Mouse (Mus musculus) kidney, embryonic 14.5 days (tissue): ENCODE measurements around the gene Cryba2. TPM values are rescaled to one million over a fixed set of nuclear protein-coding genes. Genes with fewer than 3 reads are reported as not detected.
A peak's percentile ranks its signal among the peaks of the same experiment; 100 is the strongest.

Source experiments
- ATAC-seq: fragments of 200-750 bp; cut with Nextera tagmentation; 2 replicates; pipeline ENCODE4 v1.8.0; 2017; ENCODE audit warnings: moderate number of reproducible peaks, mild to moderate bottlenecking, moderate TSS enrichment, moderate library complexity; ENCODE audit not compliant: low FRiP score, low TSS enrichment
- H3K27ac ChIP-seq: fragments of 300-500 bp; sonication (generic); 2 replicates; pipeline ENCODE4 v1.5.1; 2014; ENCODE audit warnings: low read depth, mild to moderate bottlenecking, low read length, moderate library complexity, mixed read lengths
- H3K27me3 ChIP-seq: fragments of 300-500 bp; sonication (generic); 2 replicates; pipeline ENCODE4 v1.6.1; 2014; ENCODE audit warnings: mild to moderate bottlenecking, low read length; ENCODE audit not compliant: control insufficient read depth, insufficient read depth
- H3K36me3 ChIP-seq: fragments of 300-500 bp; sonication (generic); 2 replicates; pipeline ENCODE4 v1.6.1; 2014; ENCODE audit warnings: low read length, mixed read lengths; ENCODE audit not compliant: control insufficient read depth, insufficient read depth
- H3K4me1 ChIP-seq: fragments of 300-500 bp; sonication (generic); 2 replicates; pipeline ENCODE4 v1.6.1; 2014; ENCODE audit warnings: low read length, mixed read lengths; ENCODE audit not compliant: control insufficient read depth, insufficient read depth
- H3K4me2 ChIP-seq: fragments of 300-500 bp; sonication (generic); replicated peaks from 2 replicates; pipeline ENCODE4 v1.6.1; 2014; ENCODE audit warnings: low read depth, mild to moderate bottlenecking, low read length
- H3K4me3 ChIP-seq: fragments of 300-500 bp; sonication (generic); 2 replicates; pipeline ENCODE4 v1.5.1; 2014; ENCODE audit warnings: mild to moderate bottlenecking, low read length
- H3K9ac ChIP-seq: fragments of 300-500 bp; sonication (generic); 2 replicates; pipeline ENCODE4 v1.6.1; 2014; ENCODE audit warnings: low read depth, mild to moderate bottlenecking, low read length, moderate library complexity
- H3K9me3 ChIP-seq: fragments of 300-500 bp; sonication (generic); 2 replicates; pipeline ENCODE4 v1.6.1; 2016; ENCODE audit warnings: low read length; ENCODE audit not compliant: control insufficient read depth
- WGBS: fragments of 180-500 bp; shearing (Covaris S2); extraction: QIAGEN DNeasy Blood & Tissue Kit; methylation state at CpG from one replicate; pipeline ENCODE4 v1.1.7; 2014; 5-methylcytosine and 5-hydroxymethylcytosine counted together
- polyA plus RNA-seq: library from polyadenylated mRNA; unstranded; fragments of >200 nt; fragmentation: Nextera tagmentation; extraction: Ambion mirVana; gene quantifications from 2 replicates; pipeline ENCODE4 v1.2.1, GENCODE M21; 2014

The Cryba2 gene
- polyA plus RNA-seq, 1 experiment from 2014 or later, result not detected

- peaks cover 9% of the 10 kb centered on the region for H3K4me1 ChIP-seq
- peak overlapping the region; percentile 52; the same call in 1 of the 2 replicates for H3K9ac ChIP-seq
- no peaks in the 10 kb centered on the region for H3K9me3 ChIP-seq
- no peak for ATAC-seq
- H3K36me3 ChIP-seq, result no peaks in the 10 kb centered on the region
- peaks cover 92% of the 10 kb centered on the region for H3K27me3 ChIP-seq
- H3K27ac ChIP-seq, result no peak overlapping the region
- H3K4me2 ChIP-seq, result peak overlapping the region; percentile 97
- WGBS, result under 1% methylated on average over 74 of the region's 74 CpGs
- H3K4me3 ChIP-seq, result peak overlapping the region; percentile 66
These were observed 37.1 kb downstream of the Cryba2 start for GRCm38 (mm10) chr1:74855651-74856438.

- Histone ChIP-seq H3K9ac (peak overlapping the region; percentile 52), H3K4me3 (peak overlapping the region; percentile 66), H3K4me2 (peak overlapping the region; percentile 97), H3K9me3 (no peaks in the 10 kb centered on the region), H3K36me3 (no peaks in the 10 kb centered on the region), H3K4me1 (peaks cover 9% of the 10 kb centered on the region), H3K27me3 (peaks cover 95% of the 10 kb centered on the region), H3K27ac (no peak overlapping the region)
- no peak for ATAC-seq
- WGBS, result 0% methylated on average over 41 of the region's 48 CpGs
These were observed 37.8 kb downstream of the Cryba2 start for GRCm38 (mm10) chr1:74855156-74855555.

GRCm38 (mm10) chr1:74854306-74855056 lies 38.5 kb downstream of the Cryba2 start, which contains the start of gene Cdk5r2:
Gene Cdk5r2, plus strand, starts transcription at chr1:74854934.
- peak; percentile 90 for ATAC-seq
- Histone ChIP-seq H3K4me1 (peaks cover 9% of the 10 kb centered on the region), H3K9ac (peak within 1 kb of the TSS; percentile 52), H3K4me3 (peak within 1 kb of the TSS; percentile 66), H3K4me2 (peak within 1 kb of the TSS; percentile 97), H3K9me3 (no peaks in the 10 kb centered on the region), H3K27ac (no peak within 1 kb of the TSS), H3K27me3 (peaks cover 95% of the 10 kb centered on the region), H3K36me3 (no peaks in the 10 kb centered on the region)
- 2% methylated on average over 35 of the region's 39 CpGs for WGBS

GRCm38 (mm10) chr1:74851001-74851775 lies 41.8 kb downstream of the Cryba2 start:
- Histone ChIP-seq H3K9me3 (no peaks in the 10 kb centered on the region), H3K4me2 (no peak overlapping the region), H3K27ac (no peak overlapping the region), H3K9ac (no peak overlapping the region), H3K36me3 (no peaks in the 10 kb centered on the region), H3K4me1 (peaks cover 9% of the 10 kb centered on the region), H3K4me3 (no peak overlapping the region), H3K27me3 (peaks cover 62% of the 10 kb centered on the region)
- no peak for ATAC-seq
- WGBS, result 24% methylated on average over 6 of the region's 6 CpGs

- Histone ChIP-seq H3K27ac (no peak overlapping the region), H3K9me3 (no peaks in the 10 kb centered on the region), H3K4me2 (no peak overlapping the region), H3K36me3 (no peaks in the 10 kb centered on the region), H3K4me3 (no peak overlapping the region), H3K27me3 (peaks cover 53% of the 10 kb centered on the region), H3K9ac (no peak overlapping the region), H3K4me1 (no peaks in the 10 kb centered on the region; the same call in 1 of the 2 replicates)
- 36% methylated on average over 6 of the region's 6 CpGs for WGBS
- ATAC-seq, result no peak
These were observed 42.7 kb downstream of the Cryba2 start for GRCm38 (mm10) chr1:74850251-74850650.

GRCm38 (mm10) chr1:74848946-74849345 lies 44.0 kb downstream of the Cryba2 start:
- WGBS, result 46% methylated on average over 5 of the region's 5 CpGs
- no peak for ATAC-seq
- no peaks in the 10 kb centered on the region for H3K4me1 ChIP-seq
- no peaks in the 10 kb centered on the region for H3K36me3 ChIP-seq
- H3K9ac ChIP-seq, result no peak overlapping the region
- no peaks in the 10 kb centered on the region for H3K9me3 ChIP-seq
- no peak overlapping the region for H3K4me3 ChIP-seq
- no peak overlapping the region for H3K4me2 ChIP-seq
- peaks cover 42% of the 10 kb centered on the region for H3K27me3 ChIP-seq
- no peak overlapping the region for H3K27ac ChIP-seq

GRCm38 (mm10) chr1:74846341-74846740 lies 46.6 kb downstream of the Cryba2 start:
- H3K9me3 ChIP-seq, result no peaks in the 10 kb centered on the region
- ATAC-seq, result no peak
- H3K36me3 ChIP-seq, result no peaks in the 10 kb centered on the region
- no peak overlapping the region for H3K4me2 ChIP-seq
- no peaks in the 10 kb centered on the region for H3K4me1 ChIP-seq
- H3K27ac ChIP-seq, result no peak overlapping the region
- peaks cover 18% of the 10 kb centered on the region for H3K27me3 ChIP-seq
- H3K4me3 ChIP-seq, result no peak overlapping the region
- H3K9ac ChIP-seq, result no peak overlapping the region
- WGBS, result 23% methylated on average over 9 of the region's 9 CpGs

GRCm38 (mm10) chr1:74843090-74843489 lies 49.9 kb downstream of the Cryba2 start:
- Histone ChIP-seq H3K27me3 (no peaks in the 10 kb centered on the region; the same call in 1 of the 2 replicates), H3K4me1 (no peaks in the 10 kb centered on the region), H3K9ac (no peak overlapping the region), H3K9me3 (no peaks in the 10 kb centered on the region), H3K27ac (no peak overlapping the region), H3K36me3 (no peaks in the 10 kb centered on the region), H3K4me2 (no peak overlapping the region), H3K4me3 (no peak overlapping the region)
- ATAC-seq, result no peak
- 80% methylated on average over 5 of the region's 5 CpGs for WGBS
